Mouse (Mus musculus): ENCODE data around the gene Rftn1.

Gene Rftn1

DNA sequence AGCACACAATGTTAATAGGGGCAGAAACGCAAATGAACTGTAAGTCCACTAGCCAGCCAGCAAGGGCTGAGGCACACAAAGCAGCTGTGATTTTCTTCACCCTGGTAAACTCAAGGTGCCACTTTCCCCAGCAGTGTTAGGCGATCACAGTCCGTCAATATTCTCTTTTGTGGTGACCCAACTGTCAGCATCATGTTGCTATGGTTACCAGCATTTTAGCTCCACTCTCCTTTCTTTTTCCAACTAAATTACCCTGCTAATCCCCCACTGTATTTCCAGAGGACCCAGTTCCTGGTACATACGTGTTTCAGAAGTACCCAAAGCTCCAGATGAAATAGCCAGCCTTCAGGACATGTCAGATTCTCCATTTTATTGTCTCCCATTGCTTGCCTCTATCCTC is 169.1 kb downstream of the Rftn1 start:
- DNase-seq (ENCODE audit: low spot score), result no peak

DNA sequence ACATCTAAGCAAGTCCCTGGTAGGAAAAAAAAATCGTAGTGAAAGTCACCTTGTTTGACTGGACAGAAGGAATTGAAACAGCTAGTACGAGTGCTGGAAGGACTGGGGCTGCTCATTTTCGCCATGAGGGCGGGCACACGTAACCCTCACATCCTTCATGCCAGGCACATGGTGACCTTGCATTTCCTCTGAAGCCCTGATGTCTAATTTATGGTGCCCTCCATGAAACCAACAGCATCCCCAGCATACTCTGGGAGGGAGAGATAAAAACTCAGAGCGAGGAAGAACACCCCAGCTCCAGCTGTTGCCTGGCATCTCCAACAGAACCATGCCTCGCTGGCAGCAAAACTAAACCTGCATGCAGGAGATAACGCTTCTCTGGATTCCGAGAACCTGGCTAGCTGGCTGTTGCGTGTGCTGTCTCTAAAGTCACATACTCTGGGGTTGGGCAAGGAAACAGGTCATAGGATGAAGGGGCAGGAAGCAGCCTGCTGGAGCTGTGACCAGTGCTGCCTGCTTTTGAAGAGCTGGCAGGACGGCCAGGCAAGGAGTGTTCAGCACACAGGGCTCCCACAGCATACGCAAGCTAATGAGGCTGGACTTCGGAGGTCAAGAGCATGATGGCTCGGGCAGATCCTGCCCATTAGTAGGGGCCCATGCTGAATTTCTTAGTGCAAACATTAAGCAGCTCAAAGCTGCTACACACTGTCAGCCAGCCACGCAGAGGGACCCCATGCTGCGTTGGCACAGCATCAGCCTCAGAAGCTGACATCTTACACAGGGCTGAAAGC is 170.1 kb downstream of the Rftn1 start:
- no peak for DNase-seq (ENCODE audit: low spot score)

- DNase-seq (ENCODE audit: low spot score), result no peak
Measured at GRCm38 (mm10) chr17:50019819-50020210, 170.7 kb downstream of the Rftn1 start.

DNA sequence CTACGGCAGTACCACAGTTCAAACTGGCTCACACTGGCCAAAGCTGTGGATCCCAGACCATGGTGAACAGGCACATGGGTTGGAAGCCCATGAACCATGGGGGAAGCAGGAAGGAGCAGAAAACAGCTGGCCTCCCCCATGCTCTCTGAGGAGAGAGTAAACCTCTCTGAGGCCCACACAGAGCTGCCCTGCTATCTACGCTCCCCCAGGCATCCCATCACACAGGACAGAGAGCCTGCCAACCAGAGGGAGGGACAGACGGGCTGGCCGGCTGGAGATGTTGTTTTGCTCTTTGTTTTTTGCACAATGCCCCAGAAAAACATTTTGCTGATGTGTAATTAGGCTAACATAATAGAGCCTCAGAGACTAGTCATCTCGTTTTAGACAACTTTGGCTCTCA is 171.4 kb downstream of the Rftn1 start:
- no peak for DNase-seq (ENCODE audit: low spot score)

DNA sequence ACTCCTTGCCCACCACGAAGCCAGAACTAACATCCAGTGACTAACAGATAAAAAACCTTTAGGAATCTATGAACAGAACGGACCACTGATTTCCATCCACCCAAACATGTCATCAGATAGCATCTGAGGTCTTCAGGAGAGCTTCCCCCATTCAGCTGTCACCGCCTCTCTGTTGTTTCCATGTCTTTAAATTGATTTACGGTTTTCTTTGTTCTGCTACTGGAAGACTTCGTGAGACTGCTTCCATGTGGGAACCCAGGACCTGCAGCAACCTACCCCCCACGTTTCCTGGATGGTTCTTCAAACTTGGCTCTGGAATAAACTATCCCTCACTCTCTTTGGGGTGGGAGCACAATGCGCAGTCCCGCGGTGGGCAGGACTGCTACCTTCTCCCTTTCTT is 175.8 kb downstream of the Rftn1 start:
- no peak for DNase-seq (ENCODE audit: low spot score)

- no peak for DNase-seq (ENCODE audit: low spot score)
Measured at GRCm38 (mm10) chr17:50013848-50014247, 176.6 kb downstream of the Rftn1 start.

DNA sequence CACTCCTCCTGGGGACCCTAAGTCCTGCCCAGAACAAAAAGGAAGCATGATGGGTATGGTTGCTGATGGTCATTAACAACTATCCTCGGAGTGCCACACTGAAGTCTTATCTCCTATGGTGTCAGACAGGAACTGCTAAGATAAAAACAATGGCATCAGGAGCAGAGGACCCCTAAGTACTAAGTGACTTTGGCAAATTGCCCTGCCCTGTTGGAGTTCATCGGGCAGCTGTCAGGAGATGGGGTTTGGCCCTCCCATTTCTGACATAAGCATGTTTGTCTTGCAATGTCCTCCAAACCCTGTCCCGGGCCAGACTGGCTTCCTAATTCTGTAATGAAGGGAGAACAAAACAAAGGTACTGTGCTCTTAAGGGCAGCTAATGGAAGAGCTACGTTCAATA is 180.4 kb downstream of the Rftn1 start:
- DNase-seq (ENCODE audit: low spot score), result no peak

- DNase-seq (ENCODE audit: low spot score), result no peak
Measured at GRCm38 (mm10) chr17:50006721-50007351, 183.6 kb downstream of the Rftn1 start.

GRCm38 (mm10) chr17:50006338-50006720 is 184.1 kb downstream of the Rftn1 start:
- no peak for DNase-seq (ENCODE audit: low spot score)

GRCm38 (mm10) chr17:50003156-50003555 is 187.3 kb downstream of the Rftn1 start:
- DNase-seq (ENCODE audit: low spot score), result no peak

DNA sequence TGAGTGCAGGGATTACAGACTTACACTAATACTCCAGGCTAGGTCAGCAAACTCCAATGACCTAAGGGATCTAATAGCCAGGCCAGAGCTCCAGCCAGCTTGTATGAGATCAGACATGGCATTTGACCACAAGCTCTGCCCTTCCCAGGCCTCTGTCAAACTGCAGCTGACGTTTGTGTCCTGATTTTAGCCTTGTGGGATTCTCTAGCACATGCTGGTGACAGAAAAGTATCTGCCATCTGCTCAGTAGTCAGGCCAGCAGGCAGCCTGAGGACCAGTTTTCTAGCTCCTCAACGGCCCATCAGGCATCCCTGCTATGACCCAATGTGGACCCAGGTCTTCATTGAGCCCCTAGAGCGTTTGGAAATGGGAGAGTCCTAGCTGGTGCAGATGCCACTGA is 188.3 kb downstream of the Rftn1 start:
- no peak for DNase-seq (ENCODE audit: low spot score)

- DNase-seq (ENCODE audit: low spot score), result no peak
Measured at GRCm38 (mm10) chr17:50001754-50002153, 188.7 kb downstream of the Rftn1 start.

- no peak for DNase-seq (ENCODE audit: low spot score)
Measured at GRCm38 (mm10) chr17:50000580-50000979, 189.9 kb downstream of the Rftn1 start.

- no peak for DNase-seq (ENCODE audit: low spot score)
Measured at GRCm38 (mm10) chr17:49996626-49997152, 193.8 kb downstream of the Rftn1 start.

- DNase-seq (ENCODE audit: low spot score), result no peak
Measured at GRCm38 (mm10) chr17:49996097-49996496, 194.4 kb downstream of the Rftn1 start.

DNA sequence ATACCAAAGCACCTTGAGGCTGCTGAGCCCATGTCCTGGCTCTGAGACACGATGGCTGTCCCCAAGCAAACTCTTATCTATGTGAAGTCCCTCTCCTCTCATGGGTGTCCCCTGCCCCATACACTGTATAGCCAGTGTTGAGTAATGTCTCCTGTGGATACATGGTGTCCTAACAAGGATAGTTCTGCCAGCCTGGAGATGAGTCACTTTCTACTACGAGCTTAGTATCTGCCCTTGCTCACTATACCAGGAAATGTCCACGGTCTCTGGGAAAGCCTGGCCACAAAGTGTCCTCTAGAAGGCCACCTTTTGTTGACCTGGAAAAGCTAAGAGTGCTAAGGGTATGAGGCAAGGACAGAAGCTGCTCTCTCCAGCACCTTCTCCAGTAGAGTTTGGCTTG is 195.2 kb downstream of the Rftn1 start:
- no peak for DNase-seq (ENCODE audit: low spot score)

- no peak for DNase-seq (ENCODE audit: low spot score)
Measured at GRCm38 (mm10) chr17:49993631-49994030, 196.8 kb downstream of the Rftn1 start.

- no peak for DNase-seq (ENCODE audit: low spot score)
Measured at GRCm38 (mm10) chr17:49992625-49993603, 197.6 kb downstream of the Rftn1 start.

DNA sequence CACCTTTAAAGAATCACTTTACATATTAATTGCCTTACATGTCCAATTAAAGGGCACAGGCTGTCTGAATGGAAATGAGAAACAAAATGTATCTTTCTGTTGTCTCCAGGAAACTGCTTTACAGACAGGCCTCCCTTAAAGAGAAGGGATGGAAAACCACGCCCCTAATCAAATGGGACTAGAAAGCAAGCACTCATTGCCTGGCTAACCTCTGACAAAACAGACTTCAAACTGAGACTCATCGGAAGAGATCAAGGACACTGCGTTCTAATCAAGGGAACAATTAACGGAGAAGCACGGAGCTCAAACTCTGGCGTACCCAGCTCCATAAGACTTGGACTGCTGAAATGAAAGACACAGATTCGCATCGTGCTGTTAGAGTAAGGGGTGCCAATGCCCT is 200.9 kb downstream of the Rftn1 start:
- DNase-seq (ENCODE audit: low spot score), result no peak

- no peak for DNase-seq (ENCODE audit: low spot score)
Measured at GRCm38 (mm10) chr17:49987095-49987494, 203.4 kb downstream of the Rftn1 start.

GRCm38 (mm10) chr17:49983478-49983877 is 207.0 kb downstream of the Rftn1 start:
- no peak for DNase-seq (ENCODE audit: low spot score)

Data from urinary bladder, postnatal 25 days (tissue).